Mouse (Mus musculus): ENCODE measurements around the gene Vcp. TPM values are rescaled to one million over a fixed set of nuclear protein-coding genes. Genes with fewer than 3 reads are reported as not detected.
"Not testable (repeated sequence)": the region's sequence is repeated elsewhere in the genome, so short reads cannot be mapped to it uniquely, and the experiment has no call there.

Vcp gene
- total RNA-seq (2021): 100 to 1,000 TPM; 244 to 266 TPM

GRCm38 (mm10) chr4:43000141-43000986 lies at the start of gene Vcp:
TSS of gene Vcp (minus strand) at chr4:43000507.
- intact Hi-C loops (cut with DNase I): not testable (repeated sequence)
- peak; percentile 99 for DNase-seq (ENCODE audit: low spot score)

- DNase-seq (ENCODE audit: low spot score): peak; percentile 52
- intact Hi-C loops (cut with DNase I): loop anchor here (2.0 kb wide), 1 partner anchor 68 kb away; no protein-coding TSS in a partner anchor
These were observed 46.9 kb upstream of the Vcp start for GRCm38 (mm10) chr4:43047231-43047630.

GRCm38 (mm10) chr4:43046607-43047006 lies 46.3 kb upstream of the Vcp start:
- DNase-seq (ENCODE audit: low spot score): no peak
- intact Hi-C loops (cut with DNase I): loop anchor here (2.0 kb wide), 1 partner anchor 68 kb away; no protein-coding TSS in a partner anchor

- intact Hi-C loops (cut with DNase I): loop anchor here (2.0 kb wide), 1 partner anchor 69 kb away; no protein-coding TSS in a partner anchor
These were observed 45.5 kb upstream of the Vcp start, which contains the start of gene Fam214b for GRCm38 (mm10) chr4:43045659-43046302. TSS of gene Fam214b (minus strand) at chr4:43046220.

GRCm38 (mm10) chr4:43045285-43045658 lies 45.0 kb upstream of the Vcp start:
- intact Hi-C loops (cut with DNase I): no loop called here
- DNase-seq (ENCODE audit: low spot score): no peak

More at GRCm38 (mm10) chr4:43045659-43046302, 45.5 kb upstream of the Vcp start, which contains the start of gene Fam214b:
- peak; percentile 98 for DNase-seq (ENCODE audit: low spot score)

- intact Hi-C loops (cut with DNase I): no loop called here
These were observed 44.4 kb upstream of the Vcp start for GRCm38 (mm10) chr4:43044673-43045072.

GRCm38 (mm10) chr4:43043644-43044357 lies 43.5 kb upstream of the Vcp start:
- DNase-seq (ENCODE audit: low spot score): peak; percentile 63
- intact Hi-C loops (cut with DNase I): no loop called here

More at GRCm38 (mm10) chr4:43044673-43045072, 44.4 kb upstream of the Vcp start:
- DNase-seq (ENCODE audit: low spot score): peak; percentile 43

GRCm38 (mm10) chr4:43040881-43041547 lies 40.7 kb upstream of the Vcp start:
- DNase-seq (ENCODE audit: low spot score): no peak
- intact Hi-C loops (cut with DNase I): no loop called here

- intact Hi-C loops (cut with DNase I): no loop called here
- DNase-seq (ENCODE audit: low spot score): peak; percentile 93
These were observed 39.8 kb upstream of the Vcp start for GRCm38 (mm10) chr4:43040114-43040572.

GRCm38 (mm10) chr4:43039609-43040008 lies 39.3 kb upstream of the Vcp start:
- intact Hi-C loops (cut with DNase I): no loop called here
- DNase-seq (ENCODE audit: low spot score): no peak

- intact Hi-C loops (cut with DNase I): no loop called here
- peak; percentile 31 for DNase-seq (ENCODE audit: low spot score)
These were observed 38.5 kb upstream of the Vcp start for GRCm38 (mm10) chr4:43038567-43039495.

GRCm38 (mm10) chr4:43037860-43038566 lies 37.7 kb upstream of the Vcp start:
- intact Hi-C loops (cut with DNase I): no loop called here
- DNase-seq (ENCODE audit: low spot score): no peak

GRCm38 (mm10) chr4:43036356-43036755 lies 36.0 kb upstream of the Vcp start:
- intact Hi-C loops (cut with DNase I): no loop called here
- DNase-seq (ENCODE audit: low spot score): no peak

- no peak for DNase-seq (ENCODE audit: low spot score)
- intact Hi-C loops (cut with DNase I): no loop called here
These were observed 35.5 kb upstream of the Vcp start for GRCm38 (mm10) chr4:43035851-43036250.

GRCm38 (mm10) chr4:43033481-43033880 lies 33.2 kb upstream of the Vcp start:
- intact Hi-C loops (cut with DNase I): no loop called here
- no peak for DNase-seq (ENCODE audit: low spot score)

GRCm38 (mm10) chr4:43032501-43032900 lies 32.2 kb upstream of the Vcp start:
- intact Hi-C loops (cut with DNase I): no loop called here
- no peak for DNase-seq (ENCODE audit: low spot score)

GRCm38 (mm10) chr4:43031237-43031995 lies 31.1 kb upstream of the Vcp start, which contains the start of gene Stoml2:
TSS of gene Stoml2 (minus strand) at chr4:43031710.
- peak; percentile 82 for DNase-seq (ENCODE audit: low spot score)
- intact Hi-C loops (cut with DNase I): no loop called here
